Mouse (Mus musculus) testis, adult 2 months (tissue): ENCODE measurements around the gene Dmrtc1c2.
"Not testable (repeated sequence)": the region's sequence is repeated elsewhere in the genome, so short reads cannot be mapped to it uniquely, and the experiment has no call there.

Experiments used
- CTCF ChIP-seq: fragments of 200-500 bp; IDR thresholded peaks from 2 replicates; pipeline ENCODE4 v1.5.1; 2012; ENCODE audit warnings: low read depth, mild to moderate bottlenecking, inconsistent platforms, low read length, moderate library complexity; ENCODE audit not compliant: control insufficient read depth, insufficient read depth, insufficient replicate concordance
- POLR2A ChIP-seq: fragments of 200-500 bp; IDR thresholded peaks from 2 replicates; pipeline ENCODE4 v1.6.1; 2012; ENCODE audit warnings: low read depth, mild to moderate bottlenecking, inconsistent platforms, low read length, moderate library complexity; ENCODE audit not compliant: control insufficient read depth

DNA sequence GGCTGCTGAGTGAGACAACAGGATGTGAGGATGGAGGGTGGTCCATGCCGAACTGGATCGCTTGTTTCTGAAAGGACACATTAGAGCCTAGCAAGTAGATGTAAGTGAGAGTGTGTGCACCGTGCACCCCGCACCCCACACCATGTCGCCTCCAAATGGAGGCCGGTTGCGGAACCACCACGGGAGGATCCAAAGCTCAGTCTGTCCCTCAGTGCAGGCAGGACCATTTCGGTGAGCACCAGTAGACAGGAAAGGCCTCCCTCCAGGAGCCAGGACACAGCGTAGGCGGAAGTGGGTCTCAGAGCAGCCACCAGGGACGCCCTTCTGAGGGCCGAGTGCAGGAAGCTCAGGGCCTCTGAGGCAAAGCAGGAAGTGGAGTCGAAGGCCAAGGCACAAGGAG, 51.8 kb downstream of the Dmrtc1c2 start, which contains the start of gene Dmrtc1c1:
- TF ChIP-seq CTCF, POLR2A: not testable (repeated sequence)
